Mouse (Mus musculus) heart, postnatal 10 days (tissue): Measurements from ENCODE around the gene Cldn10. TPM values are rescaled to one million over a fixed set of nuclear protein-coding genes. Genes with fewer than 3 reads are reported as not detected.

Experiments used
- DNase-seq, 2 experiments: peaks; one replicate each; pipeline ENCODE4 v3.0.0; 2021
- intact Hi-C: fragments of 180-260 bp; cut with DNase I; formaldehyde crosslinking; loops from one replicate; pipeline ENCODE4 v1.15.1; 2025
- total RNA-seq, 2 experiments: library from RNA; stranded (reverse); gene quantifications; 2 replicates each; pipeline ENCODE4 v1.2.3; 2021

Cldn10 gene
- total RNA-seq, 2 experiments from 2014 or later: 0.60 TPM; not detected in 1

DNA sequence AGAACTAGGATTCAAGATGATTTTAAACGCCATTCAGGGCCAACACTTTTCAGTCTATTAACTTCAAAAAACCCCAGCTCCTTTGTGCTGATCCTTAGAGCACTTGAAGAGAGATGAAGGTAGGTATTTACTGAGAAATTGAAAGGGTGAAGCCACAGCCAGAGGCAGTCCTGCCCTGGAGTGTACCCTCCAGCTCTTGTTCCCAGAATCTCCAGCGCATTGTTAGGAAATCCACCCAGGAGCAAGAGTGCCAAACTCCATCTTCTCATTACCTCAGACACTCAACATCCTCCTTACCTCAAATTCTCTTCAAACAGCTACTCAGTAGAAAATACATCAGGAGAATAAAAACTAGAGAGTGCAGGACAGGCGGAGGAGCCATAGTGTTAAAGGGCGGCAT, 35.1 kb downstream of the Cldn10 start:
- no peak for DNase-seq
- intact Hi-C loops: loop anchor here (5.0 kb wide), 2 partner anchors 84 to 204 kb away; no protein-coding TSS in a partner anchor

DNA sequence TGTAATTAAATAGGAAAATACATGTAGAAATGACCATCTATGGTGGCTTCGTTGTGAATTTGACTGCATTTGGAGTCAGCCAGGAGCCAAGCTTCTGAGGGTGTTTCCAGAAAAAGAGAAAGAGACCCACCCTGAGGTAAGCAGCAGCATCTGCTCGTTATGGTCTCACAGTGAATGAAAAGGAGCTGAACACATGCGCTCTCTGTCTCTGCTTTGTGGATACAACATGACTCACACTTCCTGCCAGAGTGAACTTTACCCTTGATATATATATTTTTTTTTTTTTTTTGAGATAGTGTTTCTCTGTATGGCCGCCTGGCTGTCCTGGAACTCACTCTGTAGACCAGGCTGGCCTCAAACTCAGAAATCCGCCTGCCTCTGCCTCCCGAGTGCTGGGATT, 35.6 kb downstream of the Cldn10 start:
- intact Hi-C loops: loop anchor here (5.0 kb wide), 2 partner anchors 84 to 204 kb away; no protein-coding TSS in a partner anchor
- no peak for DNase-seq

DNA sequence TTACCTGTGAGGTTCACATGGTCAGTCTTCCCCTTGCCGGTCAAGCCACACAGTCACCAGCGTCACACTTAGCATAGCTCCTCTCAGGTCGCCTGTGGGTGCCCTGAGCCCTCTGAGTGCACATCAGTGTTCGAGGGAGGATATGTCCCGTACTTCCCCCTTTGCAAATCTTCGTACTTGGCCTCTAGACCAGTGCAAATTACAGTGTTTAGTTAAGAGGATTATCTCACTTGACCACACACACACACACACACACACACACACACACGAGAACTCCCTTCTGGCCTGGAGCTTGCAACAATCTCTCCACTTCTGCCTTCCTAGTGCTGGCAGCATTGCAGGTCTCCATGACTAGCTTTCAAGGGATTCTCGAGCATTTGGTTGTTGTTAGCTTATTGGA, 38.6 kb downstream of the Cldn10 start:
- intact Hi-C loops: no loop called here

DNA sequence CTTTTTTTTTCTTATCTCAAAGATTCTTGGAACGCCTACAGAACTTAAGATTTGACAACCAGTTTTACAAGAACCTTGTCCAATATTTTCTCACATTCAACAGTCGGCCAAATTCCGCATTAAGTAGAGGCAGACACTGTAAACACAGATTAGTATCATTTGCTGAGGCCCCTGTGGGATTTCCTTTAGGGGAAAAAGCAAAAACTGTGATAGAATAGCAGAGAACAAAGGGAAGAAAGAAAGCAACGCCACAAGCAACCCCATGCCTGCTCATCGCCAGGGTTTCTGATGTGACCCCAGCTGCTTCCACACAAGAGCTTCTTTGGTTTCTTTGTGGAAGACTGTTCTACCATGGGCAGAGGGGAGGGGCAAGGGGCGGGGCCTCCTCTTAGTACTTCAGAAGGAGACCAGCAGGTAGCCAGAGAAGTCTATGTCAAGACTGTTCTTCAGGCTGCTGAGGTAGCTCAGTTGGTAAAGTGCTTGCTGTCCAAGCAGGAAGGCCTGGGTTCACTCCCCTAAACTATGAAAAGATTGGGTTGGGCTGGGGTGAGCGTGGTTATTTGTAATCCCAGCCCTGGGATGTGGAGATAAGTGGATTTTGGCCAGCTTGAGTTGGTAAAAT, 39.7 kb downstream of the Cldn10 start:
- intact Hi-C loops: no loop called here
- no peak for DNase-seq

More for the DNA sequence above, 38.6 kb downstream of the Cldn10 start:
- DNase-seq: no peak

DNA sequence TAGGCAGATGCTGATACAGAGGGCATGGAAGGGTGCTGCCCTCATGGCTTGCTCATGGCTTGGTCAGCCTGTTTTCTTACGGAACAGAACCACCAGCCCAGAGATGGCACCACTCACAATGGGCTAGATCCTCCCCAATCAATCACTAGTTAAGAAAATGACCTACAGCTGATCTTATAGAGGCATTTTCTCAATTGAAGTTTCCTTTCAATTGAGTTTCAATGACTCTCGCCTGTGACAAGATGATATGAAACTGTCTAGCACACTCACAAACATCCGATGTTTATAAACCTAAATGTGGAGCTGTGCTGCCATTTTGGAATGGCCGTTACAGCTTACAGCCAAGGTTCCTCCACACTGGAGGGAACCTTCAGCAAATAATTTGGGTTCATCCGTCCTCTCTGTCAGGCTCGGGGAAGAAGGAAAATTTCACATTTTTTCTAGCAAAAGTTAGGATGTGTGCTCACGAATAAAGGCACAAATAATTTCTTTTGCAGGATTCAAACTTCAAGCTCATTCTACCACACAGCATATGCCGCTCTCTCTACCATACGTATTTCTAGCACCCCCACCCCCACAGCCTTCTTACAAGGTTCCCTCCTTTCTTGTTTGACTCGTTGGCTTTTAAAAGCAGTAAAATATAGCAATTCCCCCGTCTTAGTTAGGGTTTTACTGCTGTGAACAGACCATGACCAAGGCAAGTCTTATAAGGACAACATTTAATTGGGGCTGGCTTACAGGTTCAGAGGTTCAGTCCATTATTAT, 41.8 kb downstream of the Cldn10 start:
- intact Hi-C loops: no loop called here

DNA sequence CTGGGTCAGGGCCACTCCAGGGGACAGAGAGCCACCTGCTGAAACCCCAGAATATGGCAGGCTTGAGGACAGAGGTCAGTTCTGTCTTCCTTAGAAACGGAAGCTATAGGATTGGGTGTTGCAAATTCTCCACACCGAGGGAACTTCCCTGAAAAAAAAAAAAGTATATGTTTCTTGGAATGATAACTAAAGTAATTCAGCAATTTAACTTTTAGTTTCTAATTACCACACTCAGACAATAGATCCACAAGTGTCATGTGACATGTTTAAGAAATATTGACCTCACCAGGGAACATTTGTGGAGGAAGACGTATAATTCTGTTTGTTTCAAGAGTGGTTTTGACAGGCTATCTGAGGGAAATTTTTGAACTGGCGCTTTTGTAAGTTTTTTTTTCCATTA, 43.9 kb downstream of the Cldn10 start:
- intact Hi-C loops: no loop called here
- no peak for DNase-seq

More for the DNA sequence above, 41.8 kb downstream of the Cldn10 start:
- no peak for DNase-seq

DNA sequence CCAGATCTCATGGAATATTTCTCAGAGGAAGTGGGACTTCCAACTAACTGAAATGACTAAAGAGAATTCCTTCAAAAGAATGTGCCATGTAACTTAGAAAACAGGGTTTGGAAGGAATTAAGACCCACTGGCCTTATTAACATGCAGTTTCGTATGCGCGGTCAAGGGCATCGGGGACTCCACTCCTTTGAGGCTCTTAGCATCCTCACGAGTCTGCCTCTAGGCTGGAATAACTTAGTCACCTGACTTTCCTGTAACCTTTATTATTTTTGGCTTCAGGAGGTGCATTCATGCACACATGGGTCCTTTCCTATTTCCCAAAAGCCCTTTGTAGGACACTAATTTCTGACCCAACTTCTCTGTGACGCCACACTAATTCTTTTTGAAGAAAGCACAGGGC, 45.5 kb downstream of the Cldn10 start:
- intact Hi-C loops: no loop called here
- DNase-seq: no peak

DNA sequence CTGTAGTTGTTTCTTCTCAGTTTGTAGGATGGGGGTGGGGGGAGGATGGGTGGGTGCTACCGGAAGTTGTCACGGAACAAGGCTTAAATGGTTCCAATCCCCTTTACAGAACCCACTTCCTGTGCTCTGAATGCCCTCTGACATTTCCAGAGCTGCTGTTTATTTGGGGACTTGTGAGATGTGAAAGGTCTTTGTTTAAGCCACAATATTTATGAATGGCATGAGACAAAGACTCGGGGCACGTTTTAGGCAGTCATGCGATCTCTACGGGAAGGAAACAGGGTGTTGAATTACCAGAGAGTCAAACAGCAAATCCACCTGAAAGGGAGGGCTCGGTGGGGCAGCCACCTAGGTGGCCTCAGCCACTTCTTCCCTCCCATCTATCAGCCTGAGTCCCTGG, 46.6 kb downstream of the Cldn10 start:
- no peak for DNase-seq

DNA sequence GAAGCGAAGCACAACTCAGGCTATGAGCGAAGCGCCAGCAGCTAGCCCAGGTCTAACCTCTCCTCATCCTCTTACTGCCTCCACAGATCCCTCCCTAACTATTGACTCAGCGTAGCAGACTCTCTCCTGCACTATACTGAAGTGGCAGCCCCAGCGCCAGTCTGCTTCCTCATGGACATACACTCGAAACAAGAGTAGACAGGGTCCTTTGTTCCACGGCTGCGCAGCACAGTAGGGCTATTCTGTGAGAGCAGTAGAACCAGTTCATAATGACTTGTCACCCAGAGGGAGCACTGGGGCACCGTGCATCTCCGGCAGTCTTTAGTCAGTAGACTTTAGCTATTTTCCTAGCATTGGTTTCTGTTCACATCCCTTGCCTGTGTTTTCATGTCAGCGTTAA, 48.4 kb downstream of the Cldn10 start:
- intact Hi-C loops: no loop called here
- no peak for DNase-seq

More for the DNA sequence above, 46.6 kb downstream of the Cldn10 start:
- intact Hi-C loops: no loop called here

GRCm38 (mm10) chr14:118836754-118837153, 49.0 kb downstream of the Cldn10 start:
- DNase-seq: no peak
- intact Hi-C loops: no loop called here

DNA sequence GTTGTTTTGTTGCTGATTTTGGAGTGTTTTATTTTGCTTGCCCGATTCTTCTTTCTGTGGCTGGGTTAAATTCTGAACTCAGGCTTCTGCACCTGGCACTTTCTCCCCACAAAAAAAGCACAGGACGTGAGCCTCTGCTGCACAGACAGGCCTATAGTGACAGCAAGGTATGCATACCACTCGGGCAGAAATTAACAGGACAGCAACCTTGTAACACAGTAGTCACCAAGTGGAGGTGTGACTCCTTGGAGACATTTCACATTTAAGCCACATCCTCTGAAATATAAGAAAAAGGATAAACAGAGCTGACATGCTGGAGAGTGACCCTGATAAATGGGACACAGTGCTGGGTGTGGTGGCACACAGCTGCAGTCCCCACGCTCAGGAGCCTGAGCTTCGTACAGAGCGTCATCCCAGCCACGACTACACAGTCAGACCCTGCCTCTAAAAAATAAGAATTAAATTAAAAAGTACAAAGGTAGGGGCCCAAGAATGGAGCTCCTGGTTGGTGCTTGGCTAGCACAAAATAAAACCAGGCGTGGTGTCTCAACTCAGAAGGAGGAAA, 50.9 kb downstream of the Cldn10 start:
- intact Hi-C loops: no loop called here
- no peak for DNase-seq

DNA sequence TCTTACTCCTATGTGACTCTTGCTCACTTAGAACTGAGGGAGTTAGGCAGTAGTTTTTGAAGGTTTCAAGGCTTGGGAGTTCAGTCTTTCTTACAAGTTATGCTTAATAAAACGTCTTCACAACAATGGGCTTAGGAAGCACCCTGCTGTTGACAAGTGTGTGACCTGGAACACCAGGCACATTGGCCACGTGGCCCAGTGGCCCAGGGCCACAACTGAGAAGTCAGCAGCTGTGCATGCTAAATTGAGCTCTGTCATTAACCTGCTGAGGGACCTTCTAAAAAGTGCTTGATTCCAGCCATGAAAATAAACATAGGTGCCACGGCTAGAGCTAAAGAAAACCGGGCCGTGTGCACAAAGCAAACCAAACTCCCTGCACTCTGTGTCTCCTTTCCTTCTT, 51.7 kb downstream of the Cldn10 start:
- intact Hi-C loops: no loop called here
- peak; percentile 35 to 53 for DNase-seq

- no peak for DNase-seq
- intact Hi-C loops: no loop called here
These were observed 52.3 kb downstream of the Cldn10 start for GRCm38 (mm10) chr14:118840027-118840426.

GRCm38 (mm10) chr14:118842353-118842752, 54.6 kb downstream of the Cldn10 start:
- intact Hi-C loops: no loop called here
- DNase-seq: no peak

GRCm38 (mm10) chr14:118846834-118847233, 59.1 kb downstream of the Cldn10 start:
- intact Hi-C loops: no loop called here
- no peak for DNase-seq

GRCm38 (mm10) chr14:118848171-118848570, 60.5 kb downstream of the Cldn10 start:
- no peak for DNase-seq

DNA sequence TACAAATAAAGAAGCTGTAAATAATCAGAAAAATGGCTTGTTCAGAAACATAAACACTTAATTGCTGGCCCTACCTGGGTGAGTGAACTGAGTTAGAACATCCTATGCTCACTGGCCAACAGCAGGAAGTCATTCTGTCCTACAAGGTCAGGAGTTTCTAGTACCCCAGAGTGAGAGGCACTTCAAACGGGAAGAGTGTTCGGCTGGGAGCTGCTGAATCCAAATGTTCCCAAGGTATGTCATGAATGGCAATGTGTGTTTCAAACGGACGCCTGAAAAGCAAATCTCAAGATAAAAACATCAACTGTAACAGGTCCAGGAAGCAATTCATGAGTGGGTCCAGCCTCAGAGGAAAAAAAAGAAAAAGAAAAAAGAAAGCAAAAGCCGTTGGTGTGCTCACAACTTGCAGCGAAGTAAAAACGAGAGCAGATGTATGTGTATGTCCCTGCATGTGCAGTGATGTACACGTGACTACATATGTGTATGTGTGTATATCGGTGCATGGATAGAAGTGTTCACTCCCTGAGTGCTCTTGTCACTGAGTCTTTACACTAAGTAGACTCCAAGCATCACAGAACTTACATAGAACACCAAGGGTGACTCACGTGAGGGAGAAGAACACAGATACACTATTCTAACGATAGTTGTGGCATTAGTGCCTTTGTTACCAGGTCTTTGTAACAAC, 62.4 kb downstream of the Cldn10 start:
- no peak for DNase-seq
- intact Hi-C loops: no loop called here

More at GRCm38 (mm10) chr14:118848171-118848570, 60.5 kb downstream of the Cldn10 start:
- intact Hi-C loops: no loop called here

- intact Hi-C loops: no loop called here
- no peak for DNase-seq
These were observed 63.0 kb downstream of the Cldn10 start for GRCm38 (mm10) chr14:118850696-118851035.

DNA sequence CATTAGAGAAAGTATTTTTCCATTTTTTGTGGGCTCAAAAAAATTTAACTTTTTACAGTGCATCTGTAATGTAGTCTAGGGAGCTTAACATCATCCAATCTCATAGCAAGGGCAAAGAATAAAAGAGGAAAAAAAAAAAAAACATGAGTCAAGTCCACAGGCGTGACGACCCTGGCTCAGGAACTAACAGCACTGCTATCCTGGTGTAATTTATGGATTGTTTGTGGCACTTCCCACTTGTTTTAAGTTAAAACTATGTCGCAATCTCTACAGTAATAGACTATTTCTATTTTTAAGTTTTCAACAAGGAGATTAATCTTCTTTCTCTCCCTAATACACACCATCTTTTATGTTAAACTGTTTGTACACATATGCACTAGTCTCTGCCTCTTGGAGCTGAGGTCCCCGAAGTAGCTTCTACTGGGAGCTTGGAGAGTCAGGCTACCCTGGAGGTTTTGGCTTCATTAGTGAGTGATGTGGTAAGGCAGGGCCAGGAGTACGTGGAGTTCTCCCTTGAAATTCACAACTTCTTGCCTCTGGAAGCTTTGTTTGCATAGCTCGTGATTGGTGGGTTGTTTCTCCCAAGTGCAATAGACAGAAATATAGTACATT, 63.9 kb downstream of the Cldn10 start:
- DNase-seq: no peak
- intact Hi-C loops: no loop called here

- DNase-seq: peak; percentile 24 to 46
- intact Hi-C loops: no loop called here
These were observed 66.8 kb downstream of the Cldn10 start for GRCm38 (mm10) chr14:118854371-118855114.
